Mouse (Mus musculus): ENCODE measurements around the gene Stam2. TPM values are rescaled to one million over a fixed set of nuclear protein-coding genes. Genes with fewer than 3 reads are reported as not detected.

Gene Stam2
- 10 to 100 TPM; 25.3 to 27.2 TPM for total RNA-seq (2021)

DNA sequence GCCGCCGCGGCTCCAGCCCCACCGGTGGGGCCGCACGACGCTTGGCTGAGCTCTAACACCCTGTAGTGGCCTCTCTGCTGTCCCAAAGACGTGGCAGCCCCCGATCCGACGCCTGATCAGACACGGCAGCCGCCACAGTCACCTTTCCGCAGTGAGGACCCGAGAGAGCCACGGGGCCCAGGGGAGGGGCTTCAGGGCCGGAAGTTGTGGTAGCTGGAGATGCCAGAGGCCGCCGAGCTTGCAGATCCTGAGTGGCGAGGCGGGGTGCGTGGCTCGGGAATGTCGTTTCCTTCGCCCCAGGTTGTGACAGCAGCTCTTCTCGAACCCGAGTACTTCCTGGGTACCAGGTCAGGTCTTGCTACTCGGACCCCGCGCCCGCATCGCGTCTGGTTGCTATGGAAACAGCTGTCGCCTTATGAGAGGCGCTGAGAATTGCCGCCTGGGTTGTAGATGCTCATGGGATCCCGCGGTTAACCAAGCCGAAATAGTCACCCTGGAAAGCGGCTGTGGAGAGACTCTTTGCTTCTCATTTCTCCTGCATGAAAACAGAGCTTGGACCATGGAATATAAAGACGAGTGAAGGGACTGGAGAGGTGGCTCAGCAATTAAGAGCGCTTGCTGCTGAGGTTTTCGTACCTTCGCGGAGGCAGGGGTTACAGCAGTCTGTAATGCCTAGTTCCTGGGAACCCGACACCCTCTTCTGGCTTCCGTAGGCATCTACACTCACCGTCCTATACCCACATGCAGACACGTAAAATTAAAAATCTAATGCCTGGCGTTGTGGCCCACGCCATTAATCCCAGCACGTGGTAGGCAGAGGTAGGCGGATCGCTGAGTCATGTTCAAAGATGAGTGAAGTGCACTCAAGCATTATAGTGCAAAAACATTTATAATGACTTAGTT lies at the start of gene Stam2:
Stam2 (minus strand) TSS at position 26 of the 903 bp plus-strand sequence.
- intact Hi-C loops (cut with DNase I): no loop called here
- DNase-seq (ENCODE audit: low spot score in 2 of 2): peak; percentile 92 to 93

DNA sequence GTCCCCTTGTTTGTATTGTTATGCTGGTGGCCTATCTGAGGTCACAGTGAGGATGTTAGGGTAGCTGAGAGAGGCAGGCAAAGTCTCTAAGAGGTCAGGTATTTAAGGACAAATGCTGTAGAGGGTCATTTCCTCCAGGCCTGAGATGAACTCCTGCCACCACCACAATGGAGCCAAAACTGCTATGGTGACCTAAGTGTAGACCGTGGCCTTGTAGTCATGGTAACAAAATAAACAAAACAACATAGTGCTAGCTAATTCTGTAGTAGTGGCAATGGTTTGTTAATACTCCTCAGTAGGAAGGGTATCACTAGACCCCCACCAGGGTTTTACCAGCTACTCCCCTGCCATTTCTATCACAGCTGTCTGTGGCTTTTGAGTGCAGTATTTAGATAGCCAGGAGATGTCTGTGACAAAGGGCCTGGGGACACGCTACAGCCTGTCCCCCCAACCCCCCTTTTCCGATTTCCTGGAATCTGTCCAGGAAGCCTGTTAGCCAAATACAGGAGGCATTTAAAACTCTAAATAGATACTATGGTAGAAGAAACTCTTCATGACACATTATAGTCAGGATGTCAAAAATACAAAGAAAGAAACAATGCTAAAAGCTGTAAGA lies 43.1 kb upstream of the Stam2 start:
- intact Hi-C loops (cut with DNase I): no loop called here
- DNase-seq (ENCODE audit: low spot score in 2 of 2): no peak

DNA sequence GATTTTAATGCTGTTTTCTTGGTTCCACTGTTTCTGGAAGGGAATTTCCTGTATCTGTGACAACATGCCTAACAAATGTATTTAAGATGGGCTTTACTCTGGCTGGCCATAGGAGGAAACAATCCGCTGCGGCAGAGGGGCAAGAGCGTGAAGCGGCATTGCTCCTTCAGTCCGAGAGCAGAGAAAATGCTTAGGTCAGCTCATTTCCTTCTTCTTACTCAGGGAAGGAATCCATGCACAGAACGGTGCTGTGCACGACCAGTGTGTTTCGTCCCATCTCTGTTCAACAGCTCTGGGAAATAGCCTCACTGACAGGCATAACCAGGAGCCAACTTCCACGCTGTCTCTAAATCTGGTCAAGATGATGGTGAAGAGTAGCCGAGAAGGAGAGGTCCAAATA lies 37.9 kb upstream of the Stam2 start:
- DNase-seq (ENCODE audit: low spot score in 2 of 2): no peak
- intact Hi-C loops (cut with DNase I): no loop called here

DNA sequence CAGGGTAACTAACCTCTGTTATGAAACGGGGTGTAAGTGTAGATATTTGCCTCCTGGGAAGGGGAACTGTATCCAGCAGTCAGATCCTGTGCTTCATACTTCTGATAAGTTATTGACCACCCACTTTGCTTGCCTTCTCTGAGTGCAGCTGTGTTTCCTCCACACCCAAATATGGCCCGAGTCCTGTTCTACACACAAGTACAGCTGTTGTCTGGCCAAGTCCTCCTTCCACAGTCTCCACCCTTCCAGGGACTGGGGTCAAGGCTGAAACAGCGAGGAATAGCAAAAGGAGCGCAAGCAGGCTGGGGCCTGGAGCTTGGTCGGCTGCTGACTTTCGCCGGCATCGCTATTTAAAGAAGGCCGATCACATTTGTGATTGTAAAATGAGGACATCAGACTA lies 37.3 kb upstream of the Stam2 start:
- DNase-seq (ENCODE audit: low spot score in 2 of 2): no peak
- intact Hi-C loops (cut with DNase I): no loop called here

DNA sequence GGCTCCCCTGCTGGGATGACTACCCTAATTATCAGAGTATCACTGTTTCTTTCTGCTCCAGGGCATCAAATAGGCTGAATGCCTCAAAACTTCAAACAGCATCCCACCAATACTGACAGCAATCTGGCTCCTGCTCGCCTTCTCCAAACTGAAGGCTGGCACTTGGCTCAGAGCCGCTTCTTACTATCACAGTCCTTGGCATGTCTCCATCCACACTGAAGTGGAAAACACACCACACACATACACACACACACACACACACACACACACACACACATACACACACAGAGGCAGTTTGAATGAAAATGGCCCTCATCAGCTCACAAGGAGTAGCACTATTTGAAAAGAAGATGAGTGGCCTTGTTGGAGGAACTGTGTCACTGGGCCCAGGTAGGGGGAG lies 35.8 kb upstream of the Stam2 start:
- intact Hi-C loops (cut with DNase I): no loop called here
- DNase-seq (ENCODE audit: low spot score in 2 of 2): peak in 1 of 2 experiments; percentile 19

DNA sequence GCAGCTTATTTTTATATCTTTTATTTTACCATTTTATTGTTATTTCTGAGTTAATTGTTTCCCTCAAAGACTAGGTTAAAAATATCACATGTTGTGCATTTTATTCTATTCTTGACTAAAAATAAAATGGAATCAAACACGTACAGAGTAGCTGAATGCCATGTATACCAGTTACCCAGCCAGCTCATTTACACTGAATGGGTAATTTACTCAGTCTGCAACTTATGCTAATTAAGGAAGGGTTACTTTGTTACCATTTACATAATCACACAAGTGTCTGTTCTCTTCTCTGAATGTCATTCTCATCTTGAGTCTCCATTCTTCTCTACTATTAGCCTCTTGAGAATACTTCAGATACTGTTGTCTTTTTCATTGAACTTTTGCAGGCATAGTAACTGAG lies 32.3 kb upstream of the Stam2 start:
- no peak for DNase-seq (ENCODE audit: low spot score in 2 of 2)
- intact Hi-C loops (cut with DNase I): no loop called here

DNA sequence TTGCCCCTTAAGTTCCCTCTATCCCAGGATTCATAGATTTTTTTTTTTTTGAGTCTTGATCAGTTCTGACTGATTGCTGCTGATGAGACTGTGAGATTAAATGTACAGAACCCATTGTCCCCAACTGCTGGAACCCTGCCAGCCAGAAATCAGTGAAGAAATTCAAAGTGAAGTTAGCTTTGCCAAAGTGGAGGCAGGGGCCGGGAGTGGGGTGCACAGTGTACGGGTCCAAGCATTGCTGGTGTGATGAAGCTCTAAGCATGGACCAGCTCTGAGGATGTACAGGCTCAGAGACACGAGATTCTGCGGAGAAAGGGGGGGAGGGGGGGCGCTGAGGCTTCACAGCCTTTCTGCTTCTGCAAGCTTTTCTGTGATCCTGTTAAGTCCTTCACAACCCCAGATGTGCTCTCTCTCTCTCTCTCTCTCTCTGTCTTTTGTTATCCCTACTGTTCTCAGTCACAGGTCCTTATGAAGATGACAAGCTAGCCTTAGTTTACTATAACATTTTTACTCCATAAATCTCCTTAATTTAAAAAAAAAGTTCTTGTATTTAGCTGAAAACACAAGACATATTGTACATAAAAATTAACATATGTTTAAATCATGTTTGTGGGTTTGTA lies 30.8 kb upstream of the Stam2 start:
- intact Hi-C loops (cut with DNase I): no loop called here
- DNase-seq (ENCODE audit: low spot score in 2 of 2): no peak

DNA sequence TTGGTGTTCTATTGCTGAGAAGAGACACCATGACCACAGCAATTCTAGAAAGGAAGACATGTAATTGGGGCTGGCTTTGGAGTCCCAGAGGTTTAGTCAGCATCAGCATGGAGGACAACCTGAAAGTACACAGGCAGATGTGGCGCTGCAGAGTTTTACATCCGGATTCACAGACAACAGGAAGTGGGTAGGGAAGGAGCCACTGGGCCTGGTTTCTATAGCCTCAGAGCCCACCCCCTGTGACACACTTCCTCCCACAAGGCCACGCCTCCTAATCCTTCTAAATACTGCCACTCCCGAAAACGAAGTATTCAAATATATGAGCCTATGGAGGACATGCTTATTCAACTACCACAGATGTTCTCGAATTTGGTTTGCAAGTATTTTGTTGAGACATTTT lies 23.0 kb upstream of the Stam2 start:
- intact Hi-C loops (cut with DNase I): no loop called here

DNA sequence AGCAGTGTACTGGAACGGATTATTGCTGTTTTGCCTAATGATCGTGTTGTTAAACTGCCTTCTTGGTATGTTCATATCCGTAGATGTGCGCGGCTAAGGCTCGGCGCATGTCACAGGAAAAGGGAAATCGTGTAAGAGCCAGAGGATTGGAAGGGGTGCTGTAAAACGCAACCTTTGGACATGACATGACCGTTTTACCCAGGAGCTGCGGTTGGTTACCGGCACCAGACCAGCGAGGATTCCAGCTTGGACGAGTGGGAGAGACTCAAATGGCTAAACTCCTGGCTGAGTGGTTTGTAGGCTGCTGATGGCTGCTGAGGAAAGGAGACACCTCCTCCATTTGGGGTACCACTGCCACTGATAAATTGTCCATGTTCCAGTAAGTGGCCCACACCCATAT lies 21.8 kb upstream of the Stam2 start:
- DNase-seq (ENCODE audit: low spot score in 2 of 2): no peak
- intact Hi-C loops (cut with DNase I): loop anchor here (2.0 to 5.0 kb wide), 3 partner anchors 243 to 428 kb away; partner anchors contain the start of genes Arl6ip6 and Prpf40a

More for the DNA sequence above, 23.0 kb upstream of the Stam2 start:
- no peak for DNase-seq (ENCODE audit: low spot score in 2 of 2)

DNA sequence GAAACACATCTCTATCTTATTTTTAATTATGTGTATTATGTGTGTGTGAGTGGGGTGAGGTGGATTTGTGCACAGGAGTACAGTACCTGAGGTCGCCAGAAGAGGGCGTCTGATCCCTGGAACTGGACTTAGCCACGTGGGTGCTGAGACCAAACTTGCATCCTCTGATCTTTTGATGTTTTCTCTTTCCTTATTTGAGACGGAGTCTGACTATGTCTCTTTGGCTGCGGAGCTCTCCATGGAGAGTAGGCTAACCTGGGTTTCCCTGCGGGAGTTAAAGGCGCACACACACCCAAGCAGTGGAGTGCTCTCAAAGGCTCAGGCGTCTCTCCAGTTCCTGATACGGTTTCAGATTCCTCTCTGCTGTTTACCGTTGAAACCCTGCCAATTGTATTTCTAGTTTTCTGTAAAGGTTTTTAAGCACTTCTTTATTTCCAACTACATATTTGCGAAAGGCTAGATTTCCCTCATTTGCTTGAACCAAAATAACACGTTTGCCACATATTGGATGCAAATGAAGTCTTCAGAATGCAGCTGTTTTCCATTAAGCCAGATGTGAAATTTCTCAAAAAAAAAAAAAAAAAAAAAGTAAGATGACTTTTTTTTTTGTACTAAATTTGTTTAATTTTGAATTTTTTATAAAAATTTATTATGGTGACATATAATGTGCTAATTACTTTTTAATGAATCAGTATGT lies 21.1 kb upstream of the Stam2 start:
- peak; percentile 81 to 83 for DNase-seq (ENCODE audit: low spot score in 2 of 2)
- intact Hi-C loops (cut with DNase I): loop anchor here (2.0 to 5.0 kb wide), 3 partner anchors 244 to 429 kb away; partner anchors contain the start of genes Arl6ip6 and Prpf40a

DNA sequence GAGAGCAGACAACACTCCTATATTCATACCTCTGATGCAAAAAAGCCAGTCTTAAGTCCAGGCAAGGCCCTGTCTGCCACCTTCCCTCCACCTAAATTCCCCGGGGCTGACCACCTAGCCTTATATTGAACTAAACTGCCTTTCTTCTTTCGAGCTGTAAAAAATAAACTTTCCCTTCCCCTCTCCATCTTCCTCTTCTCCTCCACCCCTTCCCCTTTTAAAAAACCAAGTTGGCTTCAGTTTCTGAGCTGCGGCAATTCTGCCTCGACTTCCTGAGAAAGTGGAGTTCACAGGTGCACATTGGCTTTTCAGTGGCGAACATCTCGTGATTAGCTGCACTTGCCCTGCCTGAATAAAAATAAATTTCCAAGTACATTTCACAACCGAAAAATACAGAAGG lies 20.4 kb upstream of the Stam2 start:
- intact Hi-C loops (cut with DNase I): loop anchor here (1.0 to 5.0 kb wide), 4 partner anchors 96 to 430 kb away; partner anchors contain the start of genes Arl6ip6 and Prpf40a
- DNase-seq (ENCODE audit: low spot score in 2 of 2): no peak

DNA sequence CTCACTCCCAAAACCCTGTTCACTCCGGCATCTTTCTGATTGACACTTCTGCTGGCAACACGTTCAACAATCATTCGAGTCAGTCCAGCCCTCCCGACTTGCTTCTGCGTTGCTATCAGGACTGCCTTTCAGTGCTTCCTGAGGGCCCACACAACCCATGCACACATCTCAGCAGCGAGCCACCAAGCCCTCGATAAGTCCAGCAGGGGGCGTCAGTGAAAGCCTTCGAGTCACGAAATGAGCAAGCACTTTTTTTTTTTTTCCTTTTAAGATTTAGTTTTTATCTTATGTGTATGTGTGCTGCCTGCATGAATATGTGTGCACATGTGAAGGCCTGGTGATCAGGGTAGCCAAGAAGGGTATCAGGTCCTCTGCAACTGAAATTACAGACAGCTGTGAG lies 16.5 kb upstream of the Stam2 start:
- intact Hi-C loops (cut with DNase I): loop anchor here (10.0 kb wide), 1 partner anchor 1326 kb away; the partner anchor contains the start of gene Rprm
- peak; percentile 51 to 53 for DNase-seq (ENCODE audit: low spot score in 2 of 2)

DNA sequence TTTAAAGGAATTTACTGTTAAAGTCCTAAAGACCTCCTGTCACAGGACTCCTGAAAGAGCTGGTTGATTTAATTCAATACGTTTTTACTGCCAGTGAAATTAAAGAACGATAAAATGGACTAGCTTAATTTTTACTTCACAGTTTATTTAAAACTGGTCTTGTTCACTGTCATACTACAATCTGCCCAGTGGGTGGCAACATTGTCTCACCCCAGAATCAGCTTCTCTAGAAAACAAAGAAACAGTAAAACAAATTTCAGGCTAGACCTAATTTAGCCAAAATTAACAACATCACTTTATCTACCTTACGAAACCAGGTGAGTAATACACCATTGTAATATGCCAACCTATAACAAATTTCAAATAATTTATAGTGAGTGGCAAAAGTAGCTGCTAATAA lies 14.6 kb upstream of the Stam2 start:
- intact Hi-C loops (cut with DNase I): loop anchor here (2.0 to 10.0 kb wide), 3 partner anchors 330 to 1328 kb away; partner anchors contain the start of gene Rprm
- DNase-seq (ENCODE audit: low spot score in 2 of 2): peak; percentile 22 to 50

DNA sequence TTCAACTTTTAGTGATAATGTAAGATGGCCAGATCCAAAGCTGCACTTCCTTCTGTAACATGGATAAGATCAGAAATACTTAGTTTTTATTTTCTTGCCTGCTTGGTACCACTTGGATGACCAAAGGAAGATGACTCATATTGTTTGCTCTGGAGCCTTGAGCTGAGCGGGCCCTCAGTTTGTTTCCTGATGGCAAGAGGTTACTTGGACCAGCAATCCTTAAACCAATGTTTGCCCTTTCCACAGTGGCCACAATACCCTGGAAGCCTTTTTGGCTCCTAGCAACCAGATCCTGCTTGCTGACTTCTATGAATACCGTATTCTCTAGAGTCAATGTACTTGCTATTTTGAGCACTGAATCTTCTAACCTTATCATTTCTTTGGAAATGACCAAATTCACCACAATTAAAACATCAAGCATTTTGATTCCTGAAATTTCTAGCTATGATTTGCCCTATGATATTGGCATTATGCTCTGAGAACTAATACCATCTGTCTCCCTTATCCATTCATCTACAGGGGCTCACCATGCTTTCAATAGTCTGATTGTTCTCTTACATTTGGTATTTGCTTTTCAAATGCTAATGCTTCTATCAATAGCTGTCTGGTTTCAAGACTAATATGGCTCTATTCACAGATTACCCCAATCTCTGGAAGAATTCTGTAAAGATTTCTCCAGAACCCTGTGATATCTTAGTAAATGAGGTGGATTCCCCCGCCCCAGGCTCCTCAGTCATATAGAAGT lies 11.7 kb upstream of the Stam2 start:
- intact Hi-C loops (cut with DNase I): loop anchor here (10.0 kb wide), 1 partner anchor 1331 kb away; the partner anchor contains the start of gene Rprm
- no peak for DNase-seq (ENCODE audit: low spot score in 2 of 2)

DNA sequence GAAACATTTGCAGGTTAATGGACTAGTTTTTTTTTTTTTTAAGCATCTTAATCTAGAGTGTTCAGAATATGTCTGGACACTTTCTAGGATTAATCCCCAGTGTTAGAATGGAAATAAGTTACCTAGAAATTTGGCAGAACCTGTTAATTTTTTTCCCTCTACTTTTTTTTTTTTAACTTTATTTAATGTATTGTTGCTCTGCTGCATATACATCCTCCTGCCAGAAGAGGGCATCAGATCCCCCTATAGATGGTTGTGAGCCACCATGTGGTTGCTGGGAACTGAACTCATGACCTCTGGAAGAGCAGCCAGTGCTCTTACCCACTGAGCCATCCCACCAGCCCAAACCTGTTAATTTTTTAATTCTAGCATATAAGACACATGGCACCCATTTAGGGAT lies 2.0 kb upstream of the Stam2 start:
- intact Hi-C loops (cut with DNase I): no loop called here
- no peak for DNase-seq (ENCODE audit: low spot score in 2 of 2)

DNA sequence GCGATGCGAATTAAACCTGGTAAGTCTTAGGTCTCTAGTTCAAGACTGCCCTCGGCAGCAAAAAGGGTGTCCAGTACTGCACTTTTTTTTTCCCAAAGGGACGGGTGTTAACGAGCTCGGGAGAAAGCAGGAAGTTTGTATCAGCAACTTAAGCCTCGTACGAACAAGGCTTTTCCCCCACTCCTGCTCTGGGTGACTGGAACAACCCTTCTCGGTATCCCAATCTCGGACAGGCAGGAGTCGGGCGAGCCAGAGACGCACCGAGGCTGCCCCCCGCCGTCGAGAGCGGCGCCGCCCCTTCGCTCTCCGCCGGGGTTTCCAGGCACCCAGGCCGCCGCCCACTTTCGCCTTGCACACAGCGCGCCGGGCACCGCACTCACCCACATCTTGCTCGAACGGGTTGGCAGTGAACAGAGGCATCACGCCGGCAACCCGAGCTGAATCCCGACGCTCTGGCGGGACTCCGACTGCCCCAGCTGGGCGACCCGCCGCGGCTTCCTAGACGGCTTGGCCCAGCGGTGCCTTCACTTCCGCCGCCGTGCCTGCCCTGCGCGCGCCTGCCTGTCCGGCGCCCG lies 313 bp downstream of the Stam2 start:
- peak; percentile 77 to 87 for DNase-seq (ENCODE audit: low spot score in 2 of 2)
- intact Hi-C loops (cut with DNase I): no loop called here

DNA sequence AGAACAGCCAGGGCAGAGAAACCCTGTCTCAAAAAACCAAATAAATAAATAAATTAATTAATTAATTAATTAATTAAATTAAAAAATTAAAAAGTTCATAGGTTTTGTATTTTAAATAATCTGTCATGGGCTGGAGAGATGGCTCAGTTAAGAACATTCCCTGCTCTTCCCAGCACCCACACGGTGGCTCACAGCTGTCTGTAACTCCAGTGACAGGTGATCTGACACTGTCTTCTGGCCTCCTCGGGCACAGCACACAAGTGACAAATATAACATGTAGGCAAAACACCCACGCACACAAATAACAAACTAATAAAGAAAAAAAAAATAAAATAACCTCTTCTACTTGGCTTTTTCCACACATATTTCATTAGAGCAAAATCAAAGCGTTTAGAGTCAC lies 1.5 kb downstream of the Stam2 start:
- intact Hi-C loops (cut with DNase I): no loop called here
- no peak for DNase-seq (ENCODE audit: low spot score in 2 of 2)

DNA sequence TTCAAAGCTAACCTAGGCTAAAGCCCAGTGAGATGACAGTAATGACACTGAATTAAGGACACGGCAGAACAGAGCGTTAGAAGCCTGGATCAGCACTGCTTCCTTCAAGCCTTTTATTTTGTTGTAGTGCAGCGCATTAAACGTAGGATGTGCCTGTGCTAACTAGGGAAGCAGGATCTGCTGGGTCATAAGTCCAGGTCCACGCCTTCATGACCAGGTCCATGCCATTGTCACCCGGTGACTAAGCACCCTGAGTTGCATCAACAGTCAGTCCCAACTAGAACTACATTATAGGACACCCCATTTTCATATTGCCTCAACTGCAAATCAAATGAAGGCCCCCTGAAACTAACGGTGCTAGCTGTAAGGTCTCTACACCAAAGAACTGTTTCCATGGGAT lies 7.6 kb downstream of the Stam2 start:
- intact Hi-C loops (cut with DNase I): no loop called here

DNA sequence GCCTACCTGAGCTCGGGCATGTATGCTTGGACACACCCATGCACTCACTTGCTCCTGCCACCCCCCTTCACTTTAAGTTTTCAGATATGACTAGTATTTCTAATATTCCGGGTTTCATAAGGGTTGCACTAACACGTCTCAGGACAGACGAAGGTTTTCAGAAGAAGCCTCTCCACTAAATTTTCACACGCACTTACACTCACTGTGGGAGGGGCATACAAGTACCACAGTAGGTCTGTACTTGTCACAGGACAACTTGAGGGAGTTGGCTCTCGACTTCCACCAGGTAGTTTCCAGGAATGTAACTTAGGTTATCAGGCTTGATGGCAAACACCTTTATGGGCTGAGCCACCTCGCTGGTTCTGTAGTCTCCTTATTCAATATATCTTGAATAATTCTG lies 8.4 kb downstream of the Stam2 start:
- intact Hi-C loops (cut with DNase I): no loop called here

More for the DNA sequence above, 7.6 kb downstream of the Stam2 start:
- DNase-seq (ENCODE audit: low spot score in 2 of 2): no peak

More for the DNA sequence above, 8.4 kb downstream of the Stam2 start:
- DNase-seq (ENCODE audit: low spot score in 2 of 2): no peak

Data from left cerebral cortex, postnatal 25 days (tissue).